Mouse (Mus musculus): ENCODE measurements around the gene Mtus2. TPM values are rescaled to one million over a fixed set of nuclear protein-coding genes. Genes with fewer than 3 reads are reported as not detected.
A peak's percentile ranks its signal among the peaks of the same experiment; 100 is the strongest.

Mtus2 gene
- polyA plus RNA-seq, 1 experiment from 2014 or later = 2.8 TPM

- no peak for DNase-seq (ENCODE audit: low spot score)
Measured at GRCm38 (mm10) chr5:148180590-148181307, 223.6 kb downstream of the Mtus2 start.

GRCm38 (mm10) chr5:148181308-148181630 is 224.1 kb downstream of the Mtus2 start:
- DNase-seq (ENCODE audit: low spot score) = no peak

- no peak for DNase-seq (ENCODE audit: low spot score)
Measured at GRCm38 (mm10) chr5:148181901-148182300, 224.8 kb downstream of the Mtus2 start.

GRCm38 (mm10) chr5:148185898-148186297 is 228.8 kb downstream of the Mtus2 start:
- DNase-seq (ENCODE audit: low spot score) = no peak

GRCm38 (mm10) chr5:148191416-148191815 is 234.3 kb downstream of the Mtus2 start:
- no peak for DNase-seq (ENCODE audit: low spot score)

- DNase-seq (ENCODE audit: low spot score) = no peak
Measured at GRCm38 (mm10) chr5:148211831-148212230, 254.7 kb downstream of the Mtus2 start.

- no peak for DNase-seq (ENCODE audit: low spot score)
Measured at GRCm38 (mm10) chr5:148216786-148217185, 259.7 kb downstream of the Mtus2 start.

GRCm38 (mm10) chr5:148222898-148223297 is 265.8 kb downstream of the Mtus2 start:
- no peak for DNase-seq (ENCODE audit: low spot score)

- no peak for DNase-seq (ENCODE audit: low spot score)
Measured at GRCm38 (mm10) chr5:148224004-148224403, 266.9 kb downstream of the Mtus2 start.

- DNase-seq (ENCODE audit: low spot score) = no peak
Measured at GRCm38 (mm10) chr5:148233714-148234113, 276.6 kb downstream of the Mtus2 start.

- DNase-seq (ENCODE audit: low spot score) = no peak
Measured at GRCm38 (mm10) chr5:148236616-148237015, 279.5 kb downstream of the Mtus2 start.

- DNase-seq (ENCODE audit: low spot score) = no peak
Measured at GRCm38 (mm10) chr5:148239067-148239466, 281.9 kb downstream of the Mtus2 start.

- no peak for DNase-seq (ENCODE audit: low spot score)
Measured at GRCm38 (mm10) chr5:148239757-148240156, 282.6 kb downstream of the Mtus2 start.

GRCm38 (mm10) chr5:148241932-148242331 is 284.8 kb downstream of the Mtus2 start:
- DNase-seq (ENCODE audit: low spot score) = peak; percentile 39

- DNase-seq (ENCODE audit: low spot score) = no peak
Measured at GRCm38 (mm10) chr5:148244471-148244870, 287.4 kb downstream of the Mtus2 start.

- DNase-seq (ENCODE audit: low spot score) = no peak
Measured at GRCm38 (mm10) chr5:148245386-148245785, 288.3 kb downstream of the Mtus2 start.

- DNase-seq (ENCODE audit: low spot score) = no peak
Measured at GRCm38 (mm10) chr5:148248236-148248635, 291.1 kb downstream of the Mtus2 start.

GRCm38 (mm10) chr5:148251847-148252246 is 294.7 kb downstream of the Mtus2 start:
- no peak for DNase-seq (ENCODE audit: low spot score)

- DNase-seq (ENCODE audit: low spot score) = no peak
Measured at GRCm38 (mm10) chr5:148262016-148262415, 304.9 kb downstream of the Mtus2 start.

- DNase-seq (ENCODE audit: low spot score) = peak; percentile 24
Measured at GRCm38 (mm10) chr5:148264819-148265707, 307.9 kb downstream of the Mtus2 start.

GRCm38 (mm10) chr5:148266841-148267240 is 309.7 kb downstream of the Mtus2 start:
- peak; percentile 76 for DNase-seq (ENCODE audit: low spot score)

- no peak for DNase-seq (ENCODE audit: low spot score)
Measured at GRCm38 (mm10) chr5:148267446-148267845, 310.3 kb downstream of the Mtus2 start.

- DNase-seq (ENCODE audit: low spot score) = no peak
Measured at GRCm38 (mm10) chr5:148272065-148272464, 314.9 kb downstream of the Mtus2 start.

Measured in thymus, postnatal 0 days (tissue).